Mouse (Mus musculus) lung, postnatal 0 days (tissue): ENCODE measurements around the gene Acad11.

Experiments
- CTCF ChIP-seq: IDR thresholded peaks from 2 replicates; pipeline ENCODE4 v1.5.1; 2016; ENCODE audit warnings: antibody characterized with exemption, mild to moderate bottlenecking
- EP300 ChIP-seq: IDR thresholded peaks from 2 replicates; pipeline ENCODE4 v1.6.1; 2016; ENCODE audit warnings: antibody characterized with exemption, mild to moderate bottlenecking, control low read depth

- no peak for TF ChIP-seq EP300
- TF ChIP-seq CTCF = no peak
These were observed 29.8 kb downstream of the Acad11 start for GRCm38 (mm10) chr9:104092945-104093344.
